Mouse (Mus musculus) midbrain, embryonic 13.5 days (tissue): Measurements from ENCODE around the gene Bpifc. TPM values are rescaled to one million over a fixed set of nuclear protein-coding genes. Genes with fewer than 3 reads are reported as not detected.
"Not testable (repeated sequence)": the region's sequence is repeated elsewhere in the genome, so short reads cannot be mapped to it uniquely, and the experiment has no call there.

Experiments used
- ATAC-seq: fragments of 200-750 bp; cut with Nextera tagmentation; 2 replicates; pipeline ENCODE4 v1.8.0; 2017; ENCODE audit warnings: mild to moderate bottlenecking, moderate TSS enrichment, moderate library complexity
- H3K27ac ChIP-seq: fragments of 300-500 bp; sonication (generic); 2 replicates; pipeline ENCODE4 v1.5.1; 2015; ENCODE audit warnings: inconsistent platforms, mild to moderate bottlenecking, moderate library complexity
- H3K27me3 ChIP-seq: fragments of 300-500 bp; sonication (generic); 2 replicates; pipeline ENCODE4 v1.6.1; 2015; ENCODE audit warnings: mild to moderate bottlenecking, inconsistent platforms
- H3K36me3 ChIP-seq: fragments of 300-500 bp; sonication (generic); 2 replicates; pipeline ENCODE4 v1.6.1; 2015; ENCODE audit warnings: mild to moderate bottlenecking, inconsistent platforms
- H3K4me1 ChIP-seq: fragments of 300-500 bp; sonication (generic); replicated peaks from 2 replicates; pipeline ENCODE4 v1.6.1; 2015; ENCODE audit warnings: inconsistent platforms
- H3K4me2 ChIP-seq: fragments of 300-500 bp; sonication (generic); replicated peaks from 2 replicates; pipeline ENCODE4 v1.6.1; 2015; ENCODE audit warnings: moderate library complexity, mild to moderate bottlenecking, inconsistent platforms
- H3K4me3 ChIP-seq: fragments of 300-500 bp; sonication (generic); replicated peaks from 2 replicates; pipeline ENCODE4 v1.5.1; 2015; ENCODE audit warnings: mild to moderate bottlenecking, inconsistent platforms
- H3K9ac ChIP-seq: fragments of 300-500 bp; sonication (generic); replicated peaks from 2 replicates; pipeline ENCODE4 v1.6.1; 2015; ENCODE audit warnings: mild to moderate bottlenecking, inconsistent platforms
- H3K9me3 ChIP-seq: fragments of 300-500 bp; sonication (generic); 2 replicates; pipeline ENCODE4 v1.6.1; 2016; ENCODE audit warnings: mild to moderate bottlenecking, inconsistent platforms
- WGBS: fragments of 180-500 bp; shearing (Covaris S2); methylation state at CpG from one replicate; pipeline ENCODE4 v1.1.7; 2015; 5-methylcytosine and 5-hydroxymethylcytosine counted together
- polyA plus RNA-seq: library from polyadenylated mRNA; unstranded; fragments of >200 nt; fragmentation: Nextera tagmentation; extraction: Ambion mirVana; gene quantifications from 2 replicates; pipeline ENCODE4 v1.2.1, GENCODE M21; 2015

Gene Bpifc
- polyA plus RNA-seq, 1 experiment from 2014 or later = not detected

DNA sequence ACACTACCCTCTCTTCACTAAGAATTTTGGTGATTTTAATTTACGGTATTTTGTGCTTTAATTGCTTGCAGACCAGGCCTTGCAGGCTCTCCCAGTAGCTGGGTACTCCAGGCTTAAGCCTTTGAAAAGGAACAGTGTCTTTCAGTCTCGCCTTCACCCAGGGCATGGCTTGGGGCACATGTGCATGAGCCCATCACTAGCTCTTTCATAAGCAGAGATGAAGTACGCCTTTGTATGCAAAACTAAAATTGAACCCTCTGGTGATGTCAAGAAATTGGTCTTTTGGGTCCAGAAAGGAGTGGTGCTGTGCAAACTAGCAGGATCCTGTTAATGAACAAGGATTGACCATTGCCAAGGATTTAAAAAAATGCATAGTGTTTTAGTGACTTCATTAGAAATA lies 20.8 kb upstream of the Bpifc start:
- Histone ChIP-seq H3K4me2 (no peak overlapping the region), H3K4me3 (no peak overlapping the region), H3K27ac (no peak overlapping the region), H3K36me3 (0 out of 2 replicates have a peak, but pooled peaks cover 6% of the 10 kb centered on the region), H3K4me1 (no peaks in the 10 kb centered on the region), H3K9ac (no peak overlapping the region), H3K27me3 (no peaks in the 10 kb centered on the region), H3K9me3 (no peaks in the 10 kb centered on the region)
- no peak for ATAC-seq
- WGBS = 89% methylated on average over 3 of the region's 3 CpGs

DNA sequence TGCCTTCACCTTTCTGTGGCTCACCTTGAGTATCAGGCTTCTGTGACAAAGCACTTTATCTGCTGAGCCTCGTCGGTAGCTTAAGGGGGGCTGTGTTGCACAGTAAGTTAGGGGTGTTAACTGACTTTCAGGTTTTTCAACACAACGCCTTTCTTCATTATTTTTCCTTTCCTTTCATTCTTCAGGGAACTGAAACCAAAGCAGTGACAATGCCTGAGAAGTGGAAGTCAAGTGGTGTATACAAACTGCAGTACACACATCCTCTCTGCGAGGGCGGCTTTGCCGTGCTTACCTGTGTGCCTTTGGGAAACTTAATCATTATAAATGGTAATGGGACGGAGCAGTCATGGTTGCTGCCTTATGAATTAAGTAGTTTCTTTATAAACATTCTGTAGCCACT lies 19.0 kb upstream of the Bpifc start:
- Histone ChIP-seq H3K27me3 (no peaks in the 10 kb centered on the region), H3K9me3 (no peaks in the 10 kb centered on the region), H3K4me2 (no peak overlapping the region), H3K4me1 (no peaks in the 10 kb centered on the region), H3K36me3 (0 out of 2 replicates have a peak, but pooled peaks cover 6% of the 10 kb centered on the region), H3K4me3 (no peak overlapping the region), H3K27ac (no peak overlapping the region), H3K9ac (no peak overlapping the region)
- 92% methylated on average over 7 of the region's 7 CpGs for WGBS
- no peak for ATAC-seq

- not testable (repeated sequence) for H3K4me1 ChIP-seq, H3K4me2 ChIP-seq, H3K27ac ChIP-seq, H3K36me3 ChIP-seq, ATAC-seq, H3K4me3 ChIP-seq, H3K9me3 ChIP-seq, H3K9ac ChIP-seq, H3K27me3 ChIP-seq
- WGBS = 77% methylated on average over 1 of the region's 1 CpGs
Observed at GRCm38 (mm10) chr10:86026807-86027206, 15.1 kb upstream of the Bpifc start.

GRCm38 (mm10) chr10:86026354-86026753 lies 14.7 kb upstream of the Bpifc start:
- H3K36me3 ChIP-seq = 0 out of 2 replicates have a peak, but pooled peaks cover 6% of the 10 kb centered on the region
- no peak for ATAC-seq
- 93% methylated on average over 3 of the region's 3 CpGs for WGBS
- H3K4me2 ChIP-seq = no peak overlapping the region
- no peaks in the 10 kb centered on the region for H3K9me3 ChIP-seq
- no peak overlapping the region for H3K27ac ChIP-seq
- H3K27me3 ChIP-seq = no peaks in the 10 kb centered on the region
- peaks cover 5% of the 10 kb centered on the region for H3K4me1 ChIP-seq
- H3K9ac ChIP-seq = no peak overlapping the region
- H3K4me3 ChIP-seq = no peak overlapping the region

DNA sequence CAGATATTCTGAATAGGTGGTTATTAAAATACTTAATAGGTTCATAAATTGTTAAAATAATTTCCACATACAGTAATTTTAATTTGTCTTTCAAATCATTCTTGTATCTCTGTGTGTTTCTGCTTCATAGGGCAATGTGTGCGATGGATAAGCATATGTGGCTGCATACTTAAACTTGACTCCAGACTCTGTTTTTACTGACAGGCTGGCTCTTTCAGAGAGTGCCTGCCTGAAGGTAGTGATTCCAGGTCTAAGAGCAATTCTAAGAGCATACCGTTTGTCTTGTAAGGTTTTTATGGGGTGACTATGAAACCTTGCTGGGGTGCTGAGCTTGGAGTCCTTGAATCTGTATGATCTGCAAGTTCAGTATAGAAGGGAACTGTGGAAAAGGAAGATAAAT lies 14.2 kb upstream of the Bpifc start:
- Histone ChIP-seq H3K9ac (no peak overlapping the region), H3K9me3 (no peaks in the 10 kb centered on the region), H3K4me1 (peaks cover 5% of the 10 kb centered on the region), H3K4me2 (no peak overlapping the region), H3K27me3 (no peaks in the 10 kb centered on the region), H3K4me3 (no peak overlapping the region), H3K27ac (no peak overlapping the region), H3K36me3 (0 out of 2 replicates have a peak, but pooled peaks cover 6% of the 10 kb centered on the region)
- no peak for ATAC-seq
- 89% methylated on average over 2 of the region's 2 CpGs for WGBS

- ATAC-seq = no peak
- Histone ChIP-seq H3K4me1 (peaks cover 5% of the 10 kb centered on the region), H3K4me2 (0 out of 2 replicates have a peak overlapping the region, but pooled peaks have one; percentile 65), H3K9ac (no peak overlapping the region), H3K9me3 (no peaks in the 10 kb centered on the region), H3K27me3 (no peaks in the 10 kb centered on the region), H3K27ac (no peak overlapping the region), H3K4me3 (no peak overlapping the region), H3K36me3 (no peaks in the 10 kb centered on the region)
Observed at GRCm38 (mm10) chr10:86023149-86023548, 11.5 kb upstream of the Bpifc start.

GRCm38 (mm10) chr10:86022474-86022816 lies 10.8 kb upstream of the Bpifc start:
- ATAC-seq = no peak
- H3K9me3 ChIP-seq = no peaks in the 10 kb centered on the region
- WGBS = 12% methylated on average over 6 of the region's 6 CpGs
- H3K27me3 ChIP-seq = no peaks in the 10 kb centered on the region
- peak overlapping the region; percentile 65 for H3K4me2 ChIP-seq
- peak overlapping the region; percentile 70 for H3K4me3 ChIP-seq
- H3K36me3 ChIP-seq = no peaks in the 10 kb centered on the region
- peaks cover 5% of the 10 kb centered on the region for H3K4me1 ChIP-seq
- H3K27ac ChIP-seq = no peak overlapping the region
- peak overlapping the region; percentile 77 for H3K9ac ChIP-seq

- peaks cover 5% of the 10 kb centered on the region for H3K4me1 ChIP-seq
- no peaks in the 10 kb centered on the region for H3K27me3 ChIP-seq
- WGBS = under 1% methylated on average over 82 of the region's 82 CpGs
- H3K4me3 ChIP-seq = peak within 1 kb of the TSS; percentile 70
- peak within 1 kb of the TSS; percentile 77 for H3K9ac ChIP-seq
- H3K27ac ChIP-seq = peak within 1 kb of the TSS; percentile 59
- H3K36me3 ChIP-seq = no peaks in the 10 kb centered on the region
- peak within 1 kb of the TSS; percentile 65 for H3K4me2 ChIP-seq
- no peaks in the 10 kb centered on the region for H3K9me3 ChIP-seq
- ATAC-seq = peak; percentile 97
Observed at GRCm38 (mm10) chr10:86021749-86022473, 10.2 kb upstream of the Bpifc start, which contains the start of gene Fbxo7. Gene Fbxo7 (plus strand): TSS chr10:86021972.

DNA sequence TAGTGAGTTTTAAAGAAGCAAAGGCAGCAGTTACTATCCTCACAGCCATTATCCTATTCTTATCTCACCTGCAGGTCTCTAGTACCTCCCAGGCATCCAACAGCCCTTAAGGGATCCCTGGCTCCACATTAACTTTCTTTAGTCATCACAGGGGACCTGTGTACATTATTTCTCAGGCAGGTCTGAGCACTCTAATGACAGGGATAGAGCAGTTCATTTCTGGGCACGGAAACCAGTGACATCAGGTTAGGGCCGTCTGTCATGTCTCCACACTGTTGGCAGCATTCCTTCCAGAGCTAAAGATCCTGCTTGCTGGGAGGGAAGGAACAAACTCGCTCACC lies 9.7 kb upstream of the Bpifc start:
- ATAC-seq = no peak
- 1% methylated on average over 3 of the region's 3 CpGs for WGBS
- Histone ChIP-seq H3K36me3 (no peaks in the 10 kb centered on the region), H3K4me3 (peak overlapping the region; percentile 70), H3K27me3 (no peaks in the 10 kb centered on the region), H3K4me2 (peak overlapping the region; percentile 65), H3K27ac (no peak overlapping the region), H3K4me1 (peaks cover 5% of the 10 kb centered on the region), H3K9ac (no peak overlapping the region; the same call in 1 of the 2 replicates), H3K9me3 (no peaks in the 10 kb centered on the region)

DNA sequence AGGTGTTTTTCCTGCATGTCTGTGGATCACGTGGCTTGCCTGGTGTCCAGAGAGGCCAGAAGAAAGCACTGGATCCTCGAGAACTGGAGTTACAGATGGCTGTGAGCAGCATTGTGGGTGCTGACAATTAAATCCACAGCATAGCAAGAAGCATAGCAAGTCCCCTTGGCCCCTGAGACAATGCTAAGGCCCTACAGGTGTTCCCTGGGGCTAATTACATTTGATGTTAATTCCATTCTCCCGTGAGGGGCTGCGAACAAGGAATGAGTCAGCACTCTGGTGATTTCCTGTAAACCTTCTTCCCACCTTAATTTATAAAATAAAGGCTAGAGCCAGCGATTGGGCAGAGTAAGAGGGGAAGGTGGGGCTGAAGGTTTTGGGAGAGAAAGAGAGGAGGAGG lies 7.1 kb upstream of the Bpifc start:
- Histone ChIP-seq H3K4me1 (peaks cover 5% of the 10 kb centered on the region), H3K9me3 (no peaks in the 10 kb centered on the region), H3K36me3 (no peaks in the 10 kb centered on the region), H3K9ac (no peak overlapping the region), H3K27ac (no peak overlapping the region), H3K4me2 (no peak overlapping the region), H3K4me3 (no peak overlapping the region), H3K27me3 (no peaks in the 10 kb centered on the region)
- 33% methylated on average over 5 of the region's 5 CpGs for WGBS
- no peak for ATAC-seq

DNA sequence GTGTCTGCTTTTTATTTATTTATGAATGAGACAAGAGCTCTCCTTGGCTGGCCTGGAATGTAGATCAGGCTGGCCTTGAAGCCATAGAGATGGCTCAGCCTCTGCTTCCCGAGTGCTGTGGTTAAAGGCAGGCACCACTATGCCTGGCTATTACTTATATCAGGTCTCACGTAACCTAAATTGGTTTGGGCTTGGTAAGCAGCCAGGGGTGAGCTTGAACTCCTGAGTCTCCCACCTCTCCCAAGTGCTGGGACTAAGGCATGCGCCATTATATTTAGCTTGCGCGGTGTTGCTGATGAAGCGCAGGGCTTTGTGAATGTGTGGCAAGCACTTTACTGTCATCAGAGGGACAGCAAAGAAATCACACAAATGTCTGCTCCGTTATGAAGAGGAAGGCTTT lies 6.1 kb upstream of the Bpifc start:
- Histone ChIP-seq H3K4me2 (no peak overlapping the region), H3K4me1 (peaks cover 5% of the 10 kb centered on the region), H3K27me3 (no peaks in the 10 kb centered on the region), H3K4me3 (no peak overlapping the region), H3K36me3 (no peaks in the 10 kb centered on the region), H3K9me3 (no peaks in the 10 kb centered on the region), H3K27ac (no peak overlapping the region), H3K9ac (no peak overlapping the region)
- no peak for ATAC-seq
- 91% methylated on average over 7 of the region's 7 CpGs for WGBS

DNA sequence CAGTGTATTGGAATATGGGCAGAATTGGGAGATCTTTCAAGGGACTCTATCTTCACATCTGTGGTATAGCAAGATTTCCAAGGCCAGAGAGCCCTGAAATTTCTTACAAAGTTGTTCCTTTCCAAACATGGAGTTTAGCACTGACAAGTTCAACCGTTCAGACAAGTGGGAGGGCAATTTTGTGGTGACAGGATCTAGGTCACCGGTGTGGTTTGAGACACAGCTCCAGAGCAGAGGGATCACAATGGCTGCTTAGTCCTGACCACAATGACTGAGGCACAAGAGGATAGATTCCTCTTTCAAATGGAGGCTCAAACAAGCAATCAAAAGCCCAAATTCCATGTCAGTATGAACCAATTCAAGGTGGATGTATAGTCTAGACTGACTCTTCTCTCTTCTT lies 523 bp downstream of the Bpifc start:
- no peaks in the 10 kb centered on the region for H3K9me3 ChIP-seq
- H3K27me3 ChIP-seq = no peaks in the 10 kb centered on the region
- H3K4me2 ChIP-seq = no peak overlapping the region
- no peak overlapping the region for H3K4me3 ChIP-seq
- WGBS = 85% methylated on average over 2 of the region's 2 CpGs
- ATAC-seq = no peak
- H3K4me1 ChIP-seq = no peaks in the 10 kb centered on the region
- H3K9ac ChIP-seq = no peak overlapping the region
- no peak overlapping the region for H3K27ac ChIP-seq
- no peaks in the 10 kb centered on the region for H3K36me3 ChIP-seq

- WGBS = 81% methylated on average over 6 of the region's 6 CpGs
Observed at GRCm38 (mm10) chr10:86010636-86011035, 1.1 kb downstream of the Bpifc start.

More at GRCm38 (mm10) chr10:86010636-86011035, 1.1 kb downstream of the Bpifc start:
- no peaks in the 10 kb centered on the region for H3K9me3 ChIP-seq
- no peak for ATAC-seq
- no peak overlapping the region for H3K9ac ChIP-seq
- no peak overlapping the region for H3K4me3 ChIP-seq
- H3K4me1 ChIP-seq = no peaks in the 10 kb centered on the region
- no peaks in the 10 kb centered on the region for H3K36me3 ChIP-seq
- no peak overlapping the region for H3K4me2 ChIP-seq
- H3K27me3 ChIP-seq = no peaks in the 10 kb centered on the region
- no peak overlapping the region for H3K27ac ChIP-seq
